Mouse (Mus musculus): ENCODE results near the gene Acvrl1. TPM values are rescaled to one million over a fixed set of nuclear protein-coding genes. Genes with fewer than 3 reads are reported as not detected.

Gene Acvrl1
- polyA plus RNA-seq, 1 experiment from 2014 or later = 5.0 TPM

DNA sequence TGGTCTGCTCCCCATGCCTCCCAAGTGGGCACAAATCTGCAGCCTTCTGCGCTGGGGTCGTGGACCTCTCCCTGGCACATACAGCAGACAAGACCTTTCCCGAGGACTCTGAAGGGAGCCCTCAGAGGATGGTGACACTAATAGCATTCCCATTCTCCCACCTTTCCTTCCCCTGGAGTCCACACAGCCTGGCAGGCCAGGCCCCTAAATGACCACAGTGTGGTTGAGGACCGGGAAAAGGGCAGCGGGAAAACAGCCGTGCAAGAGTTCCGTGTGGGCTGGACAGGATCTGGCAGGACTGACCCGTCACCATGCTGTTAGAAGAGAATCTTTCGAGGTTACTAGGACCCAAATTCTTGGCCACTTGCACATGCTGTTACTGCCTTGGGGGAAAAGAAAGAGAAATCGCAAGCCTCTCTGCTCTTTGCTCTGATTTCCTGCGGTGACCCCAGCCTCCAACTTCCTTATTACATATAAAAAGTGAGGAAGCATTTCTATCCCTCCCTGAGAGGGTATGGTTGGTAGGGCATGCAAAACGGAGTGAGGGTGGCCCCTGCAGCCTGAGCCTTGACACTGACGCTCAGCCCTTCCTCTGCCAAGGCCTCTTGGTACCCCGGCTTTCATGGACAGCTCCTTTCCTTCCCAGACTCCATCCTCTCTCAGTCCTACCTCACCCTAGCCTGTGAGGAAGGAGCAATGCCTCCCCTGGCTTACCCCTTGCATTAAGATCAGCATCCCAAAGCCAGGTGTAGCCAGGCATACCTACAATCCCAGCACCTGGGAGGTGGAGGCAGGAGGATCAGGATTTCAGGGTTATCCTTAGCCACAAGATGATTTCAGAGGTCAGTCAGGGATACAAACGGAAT, 18.0 kb downstream of the Acvrl1 start:
- Histone ChIP-seq H3K27ac (no peak overlapping the region), H3K27me3 (0 out of 2 replicates have a peak, but pooled peaks cover 2% of the 10 kb centered on the region), H3K4me3 (no peak overlapping the region), H3K36me3 (ENCODE audit: poor library complexity, severe bottlenecking) (no peaks in the 10 kb centered on the region), H3K4me1 (peaks cover 19% of the 10 kb centered on the region), H3K9ac (0 out of 2 replicates have a peak overlapping the region, but pooled peaks have one; percentile 41), H3K4me2 (peak overlapping the region; percentile 51), H3K9me3 (replicated peaks) (no peaks in the 10 kb centered on the region)
- WGBS = 64% methylated on average over 15 of the region's 15 CpGs
- ATAC-seq = no peak

- Histone ChIP-seq H3K9me3 (replicated peaks) (no peaks in the 10 kb centered on the region), H3K4me3 (no peak overlapping the region), H3K27me3 (0 out of 2 replicates have a peak, but pooled peaks cover 2% of the 10 kb centered on the region), H3K4me1 (peaks cover 19% of the 10 kb centered on the region), H3K36me3 (ENCODE audit: poor library complexity, severe bottlenecking) (no peaks in the 10 kb centered on the region), H3K27ac (no peak overlapping the region), H3K4me2 (no peak overlapping the region), H3K9ac (no peak overlapping the region)
- WGBS = 81% methylated on average over 16 of the region's 16 CpGs
- ATAC-seq = no peak
Observed at GRCm38 (mm10) chr15:101147115-101147909, 19.0 kb downstream of the Acvrl1 start.

DNA sequence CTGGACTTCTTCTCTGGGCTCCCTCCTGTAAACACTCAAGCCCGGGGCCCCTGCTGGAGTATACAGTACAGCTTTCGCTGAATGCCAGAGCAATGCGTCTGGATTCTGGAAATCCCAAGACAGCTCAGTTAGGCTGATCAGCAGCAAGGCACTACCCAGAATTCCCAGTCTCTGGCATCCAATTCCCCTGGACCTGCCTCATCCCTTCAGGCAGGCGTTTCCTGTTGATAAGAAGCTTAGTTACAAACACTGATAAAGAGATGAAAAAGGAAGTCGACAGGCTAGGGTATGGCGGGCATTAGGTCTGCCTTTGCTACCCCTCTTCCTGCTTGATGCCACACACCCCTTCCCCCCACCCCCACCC, 19.6 kb downstream of the Acvrl1 start:
- Histone ChIP-seq H3K27me3 (0 out of 2 replicates have a peak, but pooled peaks cover 2% of the 10 kb centered on the region), H3K36me3 (ENCODE audit: poor library complexity, severe bottlenecking) (no peaks in the 10 kb centered on the region), H3K9me3 (replicated peaks) (no peaks in the 10 kb centered on the region), H3K27ac (no peak overlapping the region), H3K4me2 (no peak overlapping the region), H3K4me3 (no peak overlapping the region), H3K4me1 (peaks cover 19% of the 10 kb centered on the region), H3K9ac (no peak overlapping the region)
- 70% methylated on average over 6 of the region's 6 CpGs for WGBS
- no peak for ATAC-seq

GRCm38 (mm10) chr15:101148604-101149003, 20.3 kb downstream of the Acvrl1 start:
- no peak overlapping the region for H3K4me3 ChIP-seq
- H3K9me3 ChIP-seq (replicated peaks) = no peaks in the 10 kb centered on the region
- H3K4me1 ChIP-seq = peaks cover 12% of the 10 kb centered on the region
- 53% methylated on average over 6 of the region's 6 CpGs for WGBS
- no peak for ATAC-seq
- no peak overlapping the region for H3K4me2 ChIP-seq
- H3K9ac ChIP-seq = no peak overlapping the region
- no peaks in the 10 kb centered on the region for H3K36me3 ChIP-seq (ENCODE audit: poor library complexity, severe bottlenecking)
- 0 out of 2 replicates have a peak, but pooled peaks cover 2% of the 10 kb centered on the region for H3K27me3 ChIP-seq
- H3K27ac ChIP-seq = no peak overlapping the region

DNA sequence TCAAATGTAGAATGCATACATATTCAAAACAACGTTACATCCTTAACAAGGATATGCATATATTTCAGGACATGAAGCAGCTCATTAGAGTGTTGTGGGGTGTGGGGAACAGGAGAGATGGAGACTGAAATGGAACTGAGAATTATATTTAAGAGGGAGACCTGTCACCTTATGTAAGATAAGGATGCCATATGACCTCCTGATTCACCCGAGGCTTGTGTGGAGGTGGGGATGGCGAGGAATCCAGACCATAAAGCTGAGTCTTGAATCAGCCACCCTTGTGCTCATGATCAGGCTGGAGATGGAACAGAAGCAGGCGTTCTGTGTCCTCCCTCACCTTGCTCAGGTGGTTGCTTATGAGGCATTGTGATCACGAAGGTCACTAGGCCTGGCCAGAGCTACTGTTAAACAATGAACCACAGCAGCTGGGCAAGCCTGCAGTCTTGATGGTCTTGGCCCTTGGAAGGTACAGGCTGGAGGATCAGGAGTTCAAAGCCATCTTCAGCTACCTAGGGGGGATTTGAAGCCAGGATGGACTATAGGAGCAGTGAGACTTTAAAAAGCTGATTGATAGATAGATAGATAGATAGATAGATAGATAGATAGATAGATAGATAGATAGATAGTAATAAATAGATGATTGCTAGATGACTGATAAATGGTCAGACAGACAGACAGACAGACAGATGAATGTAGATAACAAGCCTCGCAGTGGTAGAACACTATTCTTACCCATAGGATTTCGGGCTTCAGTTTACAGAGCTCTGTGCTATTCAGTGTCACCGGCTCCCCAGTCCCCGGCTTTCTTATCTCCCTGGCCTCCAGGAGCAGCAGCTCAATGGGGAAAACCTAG, 23.3 kb downstream of the Acvrl1 start:
- Histone ChIP-seq H3K4me1 (no peaks in the 10 kb centered on the region; the same call in 1 of the 2 replicates), H3K9me3 (replicated peaks) (0 out of 2 replicates have a peak, but pooled peaks cover 4% of the 10 kb centered on the region), H3K9ac (no peak overlapping the region), H3K36me3 (ENCODE audit: poor library complexity, severe bottlenecking) (no peaks in the 10 kb centered on the region), H3K27ac (no peak overlapping the region), H3K27me3 (no peaks in the 10 kb centered on the region), H3K4me2 (no peak overlapping the region), H3K4me3 (no peak overlapping the region)
- WGBS = 73% methylated on average over 9 of the region's 9 CpGs
- no peak for ATAC-seq

- Histone ChIP-seq H3K4me3 (no peak overlapping the region), H3K27me3 (no peaks in the 10 kb centered on the region), H3K9ac (no peak overlapping the region), H3K4me1 (peaks cover 4% of the 10 kb centered on the region), H3K9me3 (replicated peaks) (peaks cover 9% of the 10 kb centered on the region; the same call in 1 of the 2 replicates), H3K4me2 (no peak overlapping the region), H3K36me3 (ENCODE audit: poor library complexity, severe bottlenecking) (no peaks in the 10 kb centered on the region), H3K27ac (no peak overlapping the region)
- WGBS = 85% methylated on average over 7 of the region's 7 CpGs
- ATAC-seq = no peak
Observed at GRCm38 (mm10) chr15:101154700-101155616, 26.6 kb downstream of the Acvrl1 start.

GRCm38 (mm10) chr15:101160128-101160527, 31.8 kb downstream of the Acvrl1 start:
- no peak for ATAC-seq
- no peak overlapping the region for H3K4me3 ChIP-seq
- no peaks in the 10 kb centered on the region for H3K27me3 ChIP-seq
- no peak overlapping the region for H3K9ac ChIP-seq
- WGBS = 24% methylated on average over 1 of the region's 1 CpGs
- H3K4me2 ChIP-seq = peak overlapping the region; percentile 41
- H3K9me3 ChIP-seq (replicated peaks) = peaks cover 9% of the 10 kb centered on the region; the same call in 1 of the 2 replicates
- peak overlapping the region; percentile 88 for H3K27ac ChIP-seq
- peaks cover 50% of the 10 kb centered on the region for H3K4me1 ChIP-seq
- no peaks in the 10 kb centered on the region for H3K36me3 ChIP-seq (ENCODE audit: poor library complexity, severe bottlenecking)

GRCm38 (mm10) chr15:101160591-101160990, 32.3 kb downstream of the Acvrl1 start:
- Histone ChIP-seq H3K4me3 (no peak overlapping the region), H3K27ac (peak overlapping the region; percentile 88), H3K4me2 (peak overlapping the region; percentile 41), H3K9me3 (replicated peaks) (peaks cover 9% of the 10 kb centered on the region; the same call in 1 of the 2 replicates), H3K36me3 (ENCODE audit: poor library complexity, severe bottlenecking) (no peaks in the 10 kb centered on the region), H3K4me1 (peaks cover 51% of the 10 kb centered on the region), H3K9ac (no peak overlapping the region), H3K27me3 (no peaks in the 10 kb centered on the region)
- ATAC-seq = peak; percentile 74
- 9% methylated on average over 7 of the region's 7 CpGs for WGBS

DNA sequence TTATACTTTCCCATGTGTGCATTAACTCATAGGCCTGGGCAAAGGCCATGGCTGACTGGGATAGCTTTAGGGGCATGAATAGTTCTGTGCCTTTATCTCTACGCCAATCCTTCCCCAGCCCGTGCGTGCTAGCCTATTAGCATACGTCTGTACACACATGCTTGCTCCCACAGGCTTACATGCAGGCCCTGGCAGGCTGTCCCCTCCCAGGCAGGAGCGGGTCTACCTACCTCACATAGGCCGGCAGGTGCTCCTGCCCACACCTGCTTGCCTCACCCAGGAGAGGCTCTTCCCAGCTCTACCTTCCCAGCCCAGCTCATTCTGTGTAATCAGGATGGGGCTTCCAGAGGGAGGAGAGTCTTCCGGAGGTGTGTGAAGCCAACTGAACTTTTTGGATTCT, 33.2 kb downstream of the Acvrl1 start:
- H3K36me3 ChIP-seq (ENCODE audit: poor library complexity, severe bottlenecking) = no peaks in the 10 kb centered on the region
- no peak overlapping the region for H3K9ac ChIP-seq
- whole genome bisulfite sequencing = 79% methylated on average over 7 of the region's 7 CpGs
- no peak overlapping the region for H3K4me2 ChIP-seq
- ATAC-seq = no peak
- H3K4me3 ChIP-seq = no peak overlapping the region
- H3K9me3 ChIP-seq (replicated peaks) = peaks cover 6% of the 10 kb centered on the region; the same call in 1 of the 2 replicates
- peak overlapping the region; percentile 88 for H3K27ac ChIP-seq
- H3K4me1 ChIP-seq = peaks cover 53% of the 10 kb centered on the region
- no peaks in the 10 kb centered on the region for H3K27me3 ChIP-seq

DNA sequence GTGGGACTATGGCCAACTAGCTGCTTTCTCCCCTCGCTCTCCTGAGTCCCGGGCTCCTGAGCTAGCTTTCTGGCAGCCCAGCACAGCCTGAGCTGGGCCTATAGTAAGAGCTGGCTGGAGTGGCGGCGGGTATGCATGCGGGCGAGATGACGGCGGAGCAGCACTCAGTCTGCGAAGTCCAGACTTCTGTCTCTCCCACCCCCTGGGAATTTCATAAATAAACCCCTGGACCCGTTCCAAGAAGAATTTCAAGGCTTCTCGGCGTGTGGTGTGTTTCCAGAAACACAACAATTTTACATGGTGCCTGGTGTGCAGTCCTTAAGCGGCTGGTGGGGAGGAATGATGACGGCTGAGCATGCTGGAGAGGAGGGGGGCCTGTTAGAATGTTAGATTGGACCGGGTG, 34.7 kb downstream of the Acvrl1 start:
- H3K9me3 ChIP-seq (replicated peaks) = no peaks in the 10 kb centered on the region
- no peaks in the 10 kb centered on the region for H3K27me3 ChIP-seq
- H3K4me2 ChIP-seq = peak overlapping the region; percentile 22
- peak; percentile 73 for ATAC-seq
- 0 out of 2 replicates have a peak overlapping the region, but pooled peaks have one; percentile 37 for H3K9ac ChIP-seq
- no peaks in the 10 kb centered on the region for H3K36me3 ChIP-seq (ENCODE audit: poor library complexity, severe bottlenecking)
- H3K4me1 ChIP-seq = peaks cover 53% of the 10 kb centered on the region
- 20% methylated on average over 15 of the region's 15 CpGs for WGBS
- peak overlapping the region; percentile 73 for H3K27ac ChIP-seq
- H3K4me3 ChIP-seq = no peak overlapping the region
